Mouse (Mus musculus): ENCODE results near the gene Tmem265.

Gene Tmem265

GRCm38 (mm10) chr7:127561340-127561858 lies at the start of gene Tmem265:
Tmem265 (plus strand) TSS chr7:127561390.
- DNase-seq (ENCODE audit: low read depth, low spot score) = no peak

- DNase-seq (ENCODE audit: low read depth, low spot score) = peak; percentile 96
Measured at GRCm38 (mm10) chr7:127511808-127512230, 49.4 kb upstream of the Tmem265 start, which contains the start of gene Srcap. Srcap (plus strand) TSS chr7:127511983.

GRCm38 (mm10) chr7:127512231-127513015 lies 48.8 kb upstream of the Tmem265 start:
- peak; percentile 66 for DNase-seq (ENCODE audit: low read depth, low spot score)

- DNase-seq (ENCODE audit: low read depth, low spot score) = peak; percentile 13
Measured at GRCm38 (mm10) chr7:127513016-127513390, 48.2 kb upstream of the Tmem265 start.

- DNase-seq (ENCODE audit: low read depth, low spot score) = no peak
Measured at GRCm38 (mm10) chr7:127513781-127514180, 47.4 kb upstream of the Tmem265 start.

GRCm38 (mm10) chr7:127515846-127516245 lies 45.3 kb upstream of the Tmem265 start:
- DNase-seq (ENCODE audit: low read depth, low spot score) = no peak

GRCm38 (mm10) chr7:127516344-127516743 lies 44.8 kb upstream of the Tmem265 start:
- DNase-seq (ENCODE audit: low read depth, low spot score) = no peak

- DNase-seq (ENCODE audit: low read depth, low spot score) = no peak
Measured at GRCm38 (mm10) chr7:127519284-127519683, 41.9 kb upstream of the Tmem265 start, which contains the start of gene Gm42715. Gm42715 (plus strand) TSS chr7:127519584.

- no peak for DNase-seq (ENCODE audit: low read depth, low spot score)
Measured at GRCm38 (mm10) chr7:127541671-127542070, 19.5 kb upstream of the Tmem265 start.

GRCm38 (mm10) chr7:127549116-127549835 lies 11.9 kb upstream of the Tmem265 start:
- DNase-seq (ENCODE audit: low read depth, low spot score) = no peak

GRCm38 (mm10) chr7:127551558-127551957 lies 9.6 kb upstream of the Tmem265 start:
- DNase-seq (ENCODE audit: low read depth, low spot score) = no peak

- no peak for DNase-seq (ENCODE audit: low read depth, low spot score)
Measured at GRCm38 (mm10) chr7:127560580-127560979, 610 bp upstream of the Tmem265 start.

GRCm38 (mm10) chr7:127564381-127565150 lies 3.4 kb downstream of the Tmem265 start:
- DNase-seq (ENCODE audit: low read depth, low spot score) = no peak

GRCm38 (mm10) chr7:127572895-127573471 lies 11.8 kb downstream of the Tmem265 start, which contains the start of gene Phkg2:
Phkg2 (plus strand) TSS chr7:127573340.
- peak; percentile 99 for DNase-seq (ENCODE audit: low read depth, low spot score)

- no peak for DNase-seq (ENCODE audit: low read depth, low spot score)
Measured at GRCm38 (mm10) chr7:127573503-127574008, 12.4 kb downstream of the Tmem265 start.

GRCm38 (mm10) chr7:127574115-127574514 lies 12.9 kb downstream of the Tmem265 start:
- DNase-seq (ENCODE audit: low read depth, low spot score) = no peak

GRCm38 (mm10) chr7:127583260-127583659 lies 22.1 kb downstream of the Tmem265 start:
- no peak for DNase-seq (ENCODE audit: low read depth, low spot score)

- DNase-seq (ENCODE audit: low read depth, low spot score) = no peak
Measured at GRCm38 (mm10) chr7:127585031-127585430, 23.8 kb downstream of the Tmem265 start.

- no peak for DNase-seq (ENCODE audit: low read depth, low spot score)
Measured at GRCm38 (mm10) chr7:127586149-127586548, 25.0 kb downstream of the Tmem265 start.

GRCm38 (mm10) chr7:127587196-127587595 lies 26.0 kb downstream of the Tmem265 start:
- no peak for DNase-seq (ENCODE audit: low read depth, low spot score)
